Mouse (Mus musculus) CH12.LX (cell line): ENCODE results near the gene Poln. TPM values are rescaled to one million over a fixed set of nuclear protein-coding genes. Genes with fewer than 3 reads are reported as not detected.

Experiments
- DNase-seq: peaks from one replicate; pipeline ENCODE4 v3.0.0-alpha.2; 2013; ENCODE audit errors: extremely low read depth
- H3K27ac ChIP-seq: 2 replicates; pipeline ENCODE4 v1.5.1; 2012; ENCODE audit warnings: low read depth, mild to moderate bottlenecking, control low read depth, moderate library complexity; ENCODE audit not compliant: insufficient read depth
- H3K27me3 ChIP-seq: replicated peaks from 2 replicates; pipeline ENCODE3; 2012; ENCODE audit warnings: inconsistent platforms
- H3K36me3 ChIP-seq, 2 experiments: replicated peaks in 1 of 2; 2 replicates each; pipeline versions ENCODE3 to v1.6.1; 2012; ENCODE audit warnings: inconsistent platforms in 1 of 2, low read length in 1 of 2, mild to moderate bottlenecking in 1 of 2, mixed read lengths in 1 of 2, moderate library complexity in 1 of 2; ENCODE audit not compliant: control insufficient read depth in 1 of 2, insufficient read depth in 1 of 2
- H3K4me1 ChIP-seq, 2 experiments: 2 replicates each; pipeline ENCODE4 v1.6.1; 2012; ENCODE audit warnings: inconsistent platforms in 1 of 2, moderate library complexity in 1 of 2; ENCODE audit not compliant: insufficient read depth in 2 of 2, control insufficient read depth in 1 of 2
- H3K4me2 ChIP-seq: 2 replicates; pipeline ENCODE4 v1.6.1; 2012; ENCODE audit warnings: low read depth, mild to moderate bottlenecking, control low read depth; ENCODE audit not compliant: poor library complexity, insufficient read depth, severe bottlenecking
- H3K4me3 ChIP-seq, 3 experiments: fragments of 150-350 bp in 1 of 3; sonication (generic) in 1 of 3; replicated peaks in 1 of 3; 2 replicates each; pipeline versions ENCODE3 to v1.5.1; 2011 to 2012; ENCODE audit warnings: low read depth in 2 of 3, low read length in 2 of 3, mild to moderate bottlenecking in 2 of 3, moderate library complexity in 2 of 3, control low read depth in 1 of 3, improper control_type of control experiment in 1 of 3, inconsistent platforms in 1 of 3, mixed read lengths in 1 of 3; ENCODE audit not compliant: poor library complexity in 1 of 3
- H3K79me2 ChIP-seq: replicated peaks from 2 replicates; pipeline ENCODE4 v1.6.1; 2012; ENCODE audit warnings: mild to moderate bottlenecking, moderate library complexity; ENCODE audit not compliant: control insufficient read depth, poor library complexity, insufficient read depth, severe bottlenecking; ENCODE audit errors: extremely low read depth
- H3K9ac ChIP-seq: 2 replicates; pipeline ENCODE4 v1.6.1; 2012; ENCODE audit warnings: low read depth, mild to moderate bottlenecking, control low read depth, moderate library complexity; ENCODE audit not compliant: insufficient read depth
- H3K9me3 ChIP-seq: replicated peaks from 2 replicates; pipeline ENCODE3; 2012; ENCODE audit warnings: low read length, inconsistent platforms, mixed read lengths
- BHLHE40 ChIP-seq: IDR thresholded peaks from 2 replicates; pipeline ENCODE4 v1.6.1; 2011; ENCODE audit warnings: mild to moderate bottlenecking, low read depth, low read length, improper control_type of control experiment
- CHD1 ChIP-seq: IDR thresholded peaks from 2 replicates; pipeline ENCODE4 v1.6.1; 2012; ENCODE audit warnings: low read depth, low read length, improper control_type of control experiment, inconsistent platforms
- CHD2 ChIP-seq: IDR thresholded peaks from 2 replicates; pipeline ENCODE4 v1.6.1; 2011; ENCODE audit warnings: low read length, improper control_type of control experiment
- CTCF ChIP-seq, 2 experiments: IDR thresholded peaks in 1 of 2; conservative IDR thresholded peaks in 1 of 2; 2 replicates each; pipeline ENCODE4 v1.5.1; 2011 to 2012; ENCODE audit warnings: low read depth in 2 of 2, low read length in 2 of 2, improper control_type of control experiment in 1 of 2, inconsistent platforms in 1 of 2, mild to moderate bottlenecking in 1 of 2, moderate library complexity in 1 of 2
- ELF1 ChIP-seq: IDR thresholded peaks from 2 replicates; pipeline ENCODE4 v1.6.1; 2014; ENCODE audit warnings: low read depth, mild to moderate bottlenecking, inconsistent platforms, low read length, improper control_type of control experiment
- ETS1 ChIP-seq: conservative IDR thresholded peaks from 2 replicates; pipeline ENCODE4 v1.6.1; 2012; ENCODE audit warnings: low read depth, mild to moderate bottlenecking, inconsistent platforms, low read length, improper control_type of control experiment, moderate library complexity
- GABPA ChIP-seq: IDR thresholded peaks from 2 replicates; pipeline ENCODE4 v1.6.1; 2012; ENCODE audit warnings: low read depth, low read length, improper control_type of control experiment, inconsistent platforms; ENCODE audit not compliant: insufficient replicate concordance
- JUN ChIP-seq: IDR thresholded peaks from 2 replicates; pipeline ENCODE4 v1.6.1; 2011; ENCODE audit warnings: low read depth, mild to moderate bottlenecking, low read length, improper control_type of control experiment, moderate library complexity; ENCODE audit not compliant: insufficient read depth
- JUND ChIP-seq: conservative IDR thresholded peaks from 2 replicates; pipeline ENCODE4 v1.6.1; 2011; ENCODE audit warnings: low read depth, low read length, improper control_type of control experiment
- KAT2A ChIP-seq: IDR thresholded peaks from 2 replicates; pipeline ENCODE4 v1.6.1; 2012; ENCODE audit warnings: low read length, improper control_type of control experiment, inconsistent platforms; ENCODE audit not compliant: insufficient replicate concordance
- MAX ChIP-seq: IDR thresholded peaks from 2 replicates; pipeline ENCODE4 v1.6.1; 2011; ENCODE audit warnings: low read length, improper control_type of control experiment
- MAZ ChIP-seq: IDR thresholded peaks from 2 replicates; pipeline ENCODE4 v1.6.1; 2012; ENCODE audit warnings: low read depth, mild to moderate bottlenecking, inconsistent platforms, low read length, improper control_type of control experiment, moderate library complexity
- MEF2A ChIP-seq: IDR thresholded peaks from 2 replicates; pipeline ENCODE4 v1.6.1; 2014; ENCODE audit warnings: low read depth, mild to moderate bottlenecking, inconsistent platforms, low read length, improper control_type of control experiment, borderline replicate concordance
- NELFE ChIP-seq: IDR thresholded peaks from 2 replicates; pipeline ENCODE4 v1.6.1; 2011; ENCODE audit warnings: low read depth, low read length, improper control_type of control experiment
- PAX5 ChIP-seq: IDR thresholded peaks from 2 replicates; pipeline ENCODE4 v1.6.1; 2012; ENCODE audit warnings: low read length, inconsistent platforms, mixed read lengths
- POLR2A ChIP-seq: IDR thresholded peaks from 2 replicates; pipeline ENCODE4 v1.6.1; 2011; ENCODE audit warnings: low read depth, mild to moderate bottlenecking, improper control_type of control experiment, low read length
- USF1 ChIP-seq: IDR thresholded peaks from 2 replicates; pipeline ENCODE4 v1.6.1; 2014; ENCODE audit warnings: low read depth, mild to moderate bottlenecking, inconsistent platforms, low read length, improper control_type of control experiment
- dilution Hi-C: fragments of 300-500 bp; cut with MboI; formaldehyde crosslinking; loops from 2 replicates; pipeline ENCODE4 v1.14.3; 2020; ENCODE audit warnings: low sequenced_read_pairs; ENCODE audit not compliant: extremely low pct_unique_long_range_greater_than_20kb, extremely low pct_ligation_motif_present
- in situ Hi-C: fragments of 300-500 bp; cut with MboI; formaldehyde crosslinking; loops from 3 replicates; pipeline ENCODE4 v1.14.3; 2019; ENCODE audit warnings: low sequenced_read_pairs, low pct_ligation_motif_present, low pct_unique_long_range_greater_than_20kb, mixed read lengths
- polyA plus RNA-seq: library from polyadenylated mRNA; unstranded; fragments of >175 nt; gene quantifications from 2 replicates; pipeline ENCODE4 v1.2.1, GENCODE M21; 2012; ENCODE audit warnings: low read depth; ENCODE audit not compliant: insufficient read length
- total RNA-seq, 2 experiments: library from RNA; depleted of rRNA; stranded (reverse); fragments of 300-350 nt in 1 of 2; fragments of >200 nt in 1 of 2; gene quantifications; 2 replicates each; pipeline ENCODE4 v1.2.3; 2012 to 2014

Poln gene
- total and polyA plus RNA-seq, 3 experiments, result 0.25 to 0.64 (median 0.39) TPM

DNA sequence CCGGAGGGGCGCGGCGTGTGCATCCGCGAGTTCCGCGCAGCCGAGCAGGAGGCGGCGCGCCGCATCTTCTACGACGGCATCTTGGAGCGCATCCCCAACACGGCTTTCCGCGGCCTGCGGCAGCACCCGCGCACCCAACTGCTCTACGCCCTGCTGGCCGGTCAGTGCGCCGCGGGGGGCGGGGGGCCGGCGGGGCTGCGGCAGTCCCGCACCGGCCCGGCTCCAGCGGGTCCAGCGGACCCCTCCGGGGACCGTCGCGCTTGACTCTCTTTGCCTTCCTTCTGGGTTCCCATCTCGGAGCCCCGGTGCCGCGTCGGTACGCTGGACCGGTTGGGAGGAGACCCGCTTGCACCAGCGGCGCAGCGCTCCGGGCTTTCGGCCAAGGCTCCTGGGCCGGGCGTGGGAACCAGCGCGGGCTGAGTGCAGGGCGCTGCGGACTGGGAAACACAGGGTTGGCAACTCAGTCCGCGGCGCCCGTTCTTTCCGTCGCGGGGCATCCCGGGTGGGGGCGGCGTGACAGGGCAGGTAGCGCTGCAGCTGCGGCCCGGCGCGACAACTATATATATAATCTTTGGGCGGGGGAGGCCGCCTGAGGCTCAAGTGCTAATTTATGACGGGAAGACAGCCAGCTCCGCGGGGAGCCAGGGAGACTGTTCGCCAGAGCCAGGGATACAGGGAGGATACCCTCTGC is 172.1 kb downstream of the Poln start:
- Histone ChIP-seq H3K4me1 (no peaks in the 10 kb centered on the region; a peak in 1 of 4 replicates), H3K4me2 (no peak overlapping the region), H3K36me3 (no peaks in the 10 kb centered on the region), H3K4me3 (no peak overlapping the region), H3K27ac (no peak overlapping the region), H3K27me3 (no peaks in the 10 kb centered on the region), H3K9me3 (peaks cover 22% of the 10 kb centered on the region), H3K79me2 (no peaks in the 10 kb centered on the region), H3K9ac (no peak overlapping the region)
- TF ChIP-seq CHD1, result no peak
- TF ChIP-seq JUN, result no peak
- no peak for TF ChIP-seq USF1
- no peak for TF ChIP-seq KAT2A
- no peak for TF ChIP-seq POLR2A
- TF ChIP-seq GABPA, result no peak
- TF ChIP-seq MEF2A, result no peak
- no peak for TF ChIP-seq MAX
- no peak for TF ChIP-seq PAX5
- no peak for TF ChIP-seq NELFE
- no peak for TF ChIP-seq JUND
- no peak for TF ChIP-seq CHD2
- DNase-seq, result no peak
- in situ Hi-C loops (no loop called here), dilution Hi-C loops (no loop called here)

DNA sequence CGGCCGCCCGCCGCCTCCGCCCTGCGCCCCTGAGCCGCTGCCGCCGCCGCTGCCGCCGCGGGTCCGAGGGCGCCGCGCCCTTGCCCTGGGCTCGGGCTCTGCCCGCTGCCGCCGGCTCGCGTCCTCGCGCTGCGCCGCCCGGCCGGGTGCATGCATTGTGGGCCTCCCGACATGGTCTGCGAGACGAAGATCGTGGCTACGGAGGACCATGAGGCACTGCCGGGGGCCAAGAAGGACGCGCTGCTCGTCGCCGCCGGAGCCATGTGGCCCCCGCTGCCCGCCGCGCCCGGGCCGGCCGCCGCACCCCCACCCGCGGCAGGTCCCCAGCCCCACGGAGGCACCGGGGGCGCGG is 172.6 kb downstream of the Poln start:
- H3K4me1 ChIP-seq, result no peaks in the 10 kb centered on the region; a peak in 1 of 4 replicates
- H3K79me2 ChIP-seq, result no peaks in the 10 kb centered on the region
- H3K27me3 ChIP-seq, result no peaks in the 10 kb centered on the region
- no peaks in the 10 kb centered on the region for H3K36me3 ChIP-seq
- dilution Hi-C loops (no loop called here), in situ Hi-C loops (no loop called here)
- peaks cover 22% of the 10 kb centered on the region for H3K9me3 ChIP-seq
- no peak overlapping the region for H3K4me3 ChIP-seq
- H3K4me2 ChIP-seq, result no peak overlapping the region
- no peak overlapping the region for H3K27ac ChIP-seq
- TF ChIP-seq MAZ, result no peak
- TF ChIP-seq NELFE, result no peak
- no peak for TF ChIP-seq ETS1
- no peak for TF ChIP-seq ELF1
- TF ChIP-seq CTCF (conservative IDR thresholded peaks at IDR 0.05 in 1 of 2, IDR thresholded peaks at IDR 0.05 in 1 of 2; ENCODE audit: low read depth in 2 of 2, low read length in 2 of 2), result no peak
- TF ChIP-seq BHLHE40, result no peak
- no peak for DNase-seq
- no peak overlapping the region for H3K9ac ChIP-seq
